Mouse (Mus musculus): Measurements from ENCODE around the gene Zfp846.

Gene Zfp846

DNA sequence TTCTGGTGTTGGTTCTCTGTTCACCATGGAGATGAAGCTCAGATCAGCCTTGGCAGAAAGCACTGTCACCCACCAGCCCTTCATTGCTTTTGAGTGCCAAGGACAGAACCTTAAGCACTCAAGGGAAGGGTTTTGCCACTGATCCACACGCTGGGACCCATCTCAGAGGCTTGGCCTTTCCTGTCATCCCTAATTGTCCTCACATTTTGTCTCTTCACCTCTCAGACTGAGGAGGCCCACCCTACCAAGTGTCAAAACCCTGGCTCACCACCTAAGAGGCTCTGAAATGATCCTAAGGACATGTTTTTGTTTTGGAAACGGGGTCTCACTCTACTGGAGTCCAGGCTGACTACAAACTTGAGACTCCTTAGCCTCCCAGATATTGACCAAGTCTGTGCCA, 55.7 kb downstream of the Zfp846 start:
- DNase-seq (ENCODE audit: low read depth, low spot score): no peak

DNA sequence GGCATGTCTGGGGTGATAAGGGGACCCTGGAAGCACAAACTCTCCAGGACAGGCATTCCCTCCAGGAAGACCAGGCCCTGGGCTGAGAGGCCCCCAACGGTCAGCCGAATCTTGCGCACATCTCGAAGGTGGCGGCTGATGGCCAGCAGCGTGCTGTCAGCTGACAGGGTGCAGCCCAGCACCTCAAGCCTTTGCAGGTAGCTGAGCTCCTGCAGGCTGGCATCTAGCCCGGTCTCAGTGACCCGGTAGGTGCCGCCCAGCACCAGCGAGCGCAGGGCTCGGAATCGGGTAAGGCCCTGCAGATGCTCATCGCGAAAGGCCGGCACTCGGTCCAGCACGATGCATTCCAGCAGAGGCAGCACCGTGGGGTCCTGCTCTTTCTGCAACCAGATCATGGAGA, 57.5 kb downstream of the Zfp846 start:
- no peak for DNase-seq (ENCODE audit: low read depth, low spot score)

DNA sequence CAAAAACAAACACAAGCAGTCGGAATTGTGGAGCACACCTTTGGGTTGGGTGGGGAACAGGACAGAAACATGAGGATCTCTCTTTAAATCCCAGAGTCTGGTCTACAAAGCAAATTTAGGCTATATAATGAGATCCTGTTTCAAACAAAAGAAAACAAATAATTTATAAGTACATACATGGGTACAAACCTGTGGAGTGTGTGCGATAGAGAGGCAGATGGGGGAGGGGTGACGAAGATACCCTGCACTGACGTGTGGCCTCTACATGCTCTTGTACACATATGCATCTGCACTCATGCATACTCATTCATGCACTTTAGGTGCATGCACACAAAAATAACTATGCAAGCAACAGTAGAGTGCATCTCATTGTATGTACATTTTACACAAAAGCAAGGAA, 58.4 kb downstream of the Zfp846 start:
- DNase-seq (ENCODE audit: low read depth, low spot score): no peak

DNA sequence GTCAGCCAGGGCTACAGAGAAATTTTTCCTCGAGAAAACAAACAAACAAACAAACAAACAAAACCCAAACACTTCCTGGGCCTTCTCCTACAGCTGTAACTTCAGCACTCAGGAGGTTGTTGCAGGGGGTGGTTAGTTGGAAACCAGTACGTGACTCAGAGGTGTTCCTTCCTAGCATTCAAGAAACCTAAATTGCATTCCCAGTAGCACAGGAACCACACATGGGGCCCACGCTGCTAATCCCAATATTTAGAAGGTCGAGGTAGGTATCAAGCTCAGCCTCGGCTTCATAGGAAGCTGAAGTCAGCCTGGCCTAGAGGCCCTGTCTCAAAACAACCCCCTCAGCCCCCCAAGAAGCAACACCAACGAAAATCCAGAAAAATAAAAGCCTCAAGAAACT, 60.4 kb downstream of the Zfp846 start:
- no peak for DNase-seq (ENCODE audit: low read depth, low spot score)

DNA sequence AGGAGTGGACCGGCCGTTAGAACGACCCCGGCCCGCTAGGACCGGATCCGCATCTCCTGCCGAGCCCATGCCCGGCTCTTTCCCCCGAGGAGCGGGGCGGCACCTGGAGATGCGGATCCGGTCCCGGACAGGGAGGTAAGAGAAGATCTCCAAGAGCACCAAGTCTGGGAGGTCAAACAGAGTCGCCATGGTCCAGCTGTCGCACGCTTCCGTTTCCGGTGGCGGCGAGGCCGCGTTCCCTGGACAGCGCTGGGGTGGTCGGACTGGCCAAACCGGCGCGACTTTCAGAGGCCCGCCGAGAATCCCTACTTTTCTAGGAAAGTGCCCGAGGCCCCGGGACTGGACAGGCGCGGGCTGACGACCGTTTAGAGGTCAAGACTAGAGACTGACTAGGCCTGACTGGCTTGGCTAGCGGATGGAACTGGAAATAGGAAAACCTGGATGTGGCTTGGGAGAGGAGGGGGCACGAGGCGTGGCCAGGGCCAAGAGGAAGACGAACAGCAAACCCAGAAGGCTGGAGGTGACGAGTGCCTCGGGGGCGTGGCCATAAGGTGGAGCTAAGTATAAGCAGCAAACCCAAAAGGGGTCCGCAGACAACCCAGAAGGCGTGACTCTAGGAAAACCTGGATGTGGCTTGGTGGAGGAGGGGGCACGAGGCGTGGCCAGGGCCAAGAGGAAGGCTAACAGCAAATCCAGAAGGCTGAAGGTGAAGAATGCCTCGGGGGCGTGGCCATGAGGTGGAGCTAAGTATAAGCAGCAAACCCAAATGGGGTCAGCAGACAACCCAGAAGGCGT, 61.2 kb downstream of the Zfp846 start, which contains the start of gene Ubl5:
TSS of gene Ubl5 (plus strand) at position 778 of the 795 bp plus-strand sequence.
- peak; percentile 70 for DNase-seq (ENCODE audit: low read depth, low spot score)

DNA sequence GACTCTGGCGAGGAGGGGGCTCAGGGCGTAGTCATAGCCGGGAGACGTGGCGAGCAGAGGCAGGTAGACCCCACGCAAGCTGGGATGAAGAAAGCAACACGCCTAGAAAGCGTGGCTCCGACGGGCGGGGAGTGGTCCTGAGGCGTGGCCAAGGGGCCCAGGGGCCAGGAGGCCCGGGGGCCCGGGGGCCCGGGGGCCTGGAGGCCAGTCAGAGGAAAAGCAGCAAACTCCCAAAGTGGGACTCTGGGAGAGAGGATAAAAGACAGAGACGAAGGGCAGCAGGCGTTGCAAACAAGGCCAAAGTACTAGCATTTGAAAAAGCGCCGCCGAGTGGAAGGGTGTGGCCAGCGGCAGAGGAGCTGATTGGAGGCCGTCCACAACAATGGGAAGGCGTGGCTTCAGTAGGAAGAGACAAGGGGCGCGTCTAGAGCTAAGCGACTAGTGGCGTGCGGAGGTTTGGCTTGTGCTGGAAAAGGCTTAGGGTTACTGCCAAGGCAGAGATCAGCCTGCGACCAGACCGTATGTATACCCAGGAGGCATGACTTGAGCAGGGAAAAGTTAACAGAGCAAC, 61.9 kb downstream of the Zfp846 start:
- peak; percentile 93 for DNase-seq (ENCODE audit: low read depth, low spot score)

DNA sequence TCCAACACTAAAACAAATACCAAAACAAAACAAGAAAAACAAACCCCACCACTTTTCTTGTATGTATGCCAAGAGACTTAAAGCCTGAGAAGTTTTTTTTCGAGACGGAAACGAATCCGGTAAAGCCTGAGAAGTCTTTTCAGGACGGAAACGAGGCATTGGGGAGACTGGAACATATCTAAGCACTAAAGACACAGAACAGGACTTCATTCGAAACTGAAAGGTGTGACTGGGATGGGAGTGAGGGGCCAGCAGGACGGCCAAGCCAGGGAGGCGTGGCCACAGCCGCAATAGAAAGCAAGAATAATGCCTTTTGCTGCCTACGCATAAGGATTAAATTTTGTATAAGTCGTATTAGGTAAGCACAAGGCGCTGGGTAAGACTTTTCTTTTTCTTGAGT, 62.7 kb downstream of the Zfp846 start:
- DNase-seq (ENCODE audit: low read depth, low spot score): peak; percentile 51

DNA sequence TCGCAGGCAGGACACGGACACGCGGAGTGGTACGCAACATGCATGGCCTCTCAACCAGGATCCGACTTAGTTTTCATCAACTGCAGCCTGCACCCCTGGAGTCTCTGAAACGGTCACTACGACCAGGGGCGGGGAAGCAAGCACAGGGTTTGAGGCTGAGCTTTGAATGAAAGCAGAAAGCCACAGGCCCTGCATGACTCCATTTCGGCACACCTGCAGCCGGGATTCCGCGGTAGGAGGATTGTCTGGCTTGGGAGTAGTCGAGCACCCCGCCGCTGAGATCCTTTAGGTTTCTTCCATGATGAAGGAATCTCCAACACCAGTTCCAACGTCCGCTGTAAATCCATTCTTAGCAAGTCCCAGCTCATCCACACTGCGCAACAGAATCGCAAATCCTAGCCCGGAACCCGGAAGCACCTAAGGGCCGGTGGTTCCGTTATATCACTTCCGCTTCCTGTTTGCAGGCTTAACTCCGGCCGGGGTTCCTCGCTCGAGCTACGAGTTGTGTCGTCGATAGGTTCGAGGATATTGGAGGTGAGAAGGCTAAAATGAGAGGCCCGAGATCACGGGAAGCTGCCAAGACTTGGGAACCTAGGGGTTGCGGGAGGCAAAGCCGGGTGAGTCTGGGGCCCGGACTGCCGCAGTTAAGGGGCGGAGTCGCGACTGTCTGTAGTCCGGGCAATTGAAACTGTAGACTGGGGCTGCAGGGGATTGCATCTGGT, 63.4 kb downstream of the Zfp846 start, which contains the start of gene Fbxl12:
TSS of gene Fbxl12 (minus strand) at position 408 of the 722 bp plus-strand sequence.
- peak; percentile 89 for DNase-seq (ENCODE audit: low read depth, low spot score)

DNA sequence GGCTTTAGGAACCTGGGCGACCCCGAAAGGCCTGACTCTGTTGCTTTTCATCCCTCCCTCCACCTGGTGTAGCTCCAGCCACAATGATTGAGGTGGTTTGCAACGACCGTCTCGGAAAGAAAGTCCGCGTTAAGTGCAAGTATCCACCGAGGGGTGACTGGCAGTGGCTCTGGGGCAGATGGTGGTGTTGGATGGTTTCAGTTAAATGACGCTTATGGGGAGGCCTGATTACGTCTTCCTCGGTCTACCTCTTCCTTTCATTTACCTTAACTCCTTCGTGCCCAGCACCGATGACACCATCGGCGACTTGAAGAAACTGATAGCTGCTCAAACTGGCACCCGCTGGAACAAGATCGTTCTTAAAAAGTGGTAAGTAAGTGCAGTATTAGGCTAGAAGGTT, 64.0 kb downstream of the Zfp846 start:
- peak; percentile 79 for DNase-seq (ENCODE audit: low read depth, low spot score)

DNA sequence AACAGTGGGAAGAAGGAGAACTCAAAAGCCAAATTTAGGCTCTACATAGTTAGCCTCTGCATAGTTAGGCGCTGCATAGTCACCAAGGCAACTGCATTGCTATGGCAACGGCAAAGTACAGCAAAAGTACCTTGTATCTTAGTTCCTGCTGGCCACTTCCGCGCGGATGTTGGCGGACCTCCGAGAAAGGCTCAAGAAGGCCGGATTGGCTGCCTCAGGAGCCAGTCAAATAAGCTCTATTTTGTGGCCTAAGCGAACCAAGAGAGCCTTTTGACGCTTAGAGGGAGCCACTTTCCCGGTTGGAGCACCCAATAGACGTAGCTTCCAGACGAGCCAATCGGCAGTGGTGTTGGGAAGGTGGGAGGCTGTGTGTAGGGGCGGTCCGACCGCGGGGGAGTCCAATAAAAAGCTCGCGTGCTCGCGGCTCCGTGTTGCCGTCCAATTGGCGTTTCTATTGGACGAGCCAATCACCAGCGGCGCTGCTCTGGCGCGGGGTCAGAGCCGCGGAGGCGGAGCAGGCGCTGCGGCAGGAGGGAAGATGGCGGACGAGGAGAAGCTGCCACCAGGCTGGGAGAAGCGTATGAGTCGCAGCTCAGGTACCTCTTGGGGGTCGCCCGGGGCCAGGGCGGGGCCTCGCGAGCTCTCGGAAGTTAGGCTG, 70.6 kb downstream of the Zfp846 start, which contains the start of gene Pin1:
TSS of gene Pin1 (plus strand) at position 494 of the 658 bp plus-strand sequence.
- DNase-seq (ENCODE audit: low read depth, low spot score): peak; percentile 98

DNA sequence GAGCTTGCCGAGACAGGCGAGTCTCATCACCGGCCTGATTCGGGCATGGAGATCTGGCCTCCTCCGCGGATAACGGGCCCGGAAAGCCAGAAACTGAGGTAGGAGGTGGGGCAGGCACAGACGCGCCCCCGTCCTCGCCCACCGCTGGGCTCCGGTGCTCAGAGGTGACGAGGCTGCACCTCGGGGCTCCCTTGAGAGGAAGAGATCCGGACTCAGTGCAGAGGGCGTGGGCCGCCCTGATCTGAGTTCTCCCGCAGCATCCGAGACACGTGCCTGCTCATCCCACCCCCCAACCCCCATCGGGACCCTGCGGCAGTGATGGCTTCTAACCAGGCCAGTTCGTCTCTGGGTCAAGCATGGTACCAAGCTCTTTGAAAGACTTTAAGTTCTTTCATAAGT, 71.2 kb downstream of the Zfp846 start:
- DNase-seq (ENCODE audit: low read depth, low spot score): no peak

DNA sequence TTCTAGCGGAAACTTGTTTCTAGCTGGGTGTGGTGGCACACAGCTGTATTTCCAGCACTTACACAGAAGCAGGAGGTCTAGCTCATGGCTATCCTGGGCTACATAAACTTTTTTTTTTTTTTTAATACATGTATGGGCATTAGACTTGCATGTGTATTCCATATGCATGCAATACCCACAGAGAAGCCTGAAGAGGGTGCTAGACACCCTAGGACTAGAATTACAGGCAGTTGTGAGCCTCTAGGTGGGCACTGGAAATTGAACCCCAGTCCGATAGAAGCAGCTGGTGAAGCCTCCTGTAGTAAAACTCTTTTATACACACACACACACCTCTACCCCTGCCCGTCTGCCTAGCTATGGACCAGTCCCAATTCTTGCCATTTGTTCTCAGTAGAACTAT, 72.8 kb downstream of the Zfp846 start:
- no peak for DNase-seq (ENCODE audit: low read depth, low spot score)
